Mouse (Mus musculus): ENCODE results near the gene Mefv.
"Not testable (repeated sequence)": the region's sequence is repeated elsewhere in the genome, so short reads cannot be mapped to it uniquely, and the experiment has no call there.

Gene Mefv

GRCm38 (mm10) chr16:3717980-3718379 lies at the start of gene Mefv:
TSS of gene Mefv (minus strand) at chr16:3718097.
- no peak for DNase-seq (ENCODE audit: extremely low read depth, low read depth)

GRCm38 (mm10) chr16:3748976-3749375 lies 31.1 kb upstream of the Mefv start:
- no peak for DNase-seq (ENCODE audit: extremely low read depth, low read depth)

- no peak for DNase-seq (ENCODE audit: extremely low read depth, low read depth)
Measured at GRCm38 (mm10) chr16:3745656-3746055, 27.8 kb upstream of the Mefv start.

- peak; percentile 19 for DNase-seq (ENCODE audit: extremely low read depth, low read depth)
Measured at GRCm38 (mm10) chr16:3744186-3744700, 26.3 kb upstream of the Mefv start.

- DNase-seq (ENCODE audit: extremely low read depth, low read depth), result peak; percentile 98
Measured at GRCm38 (mm10) chr16:3743503-3744185, 25.7 kb upstream of the Mefv start, which contains the start of gene Zfp263. TSS of gene Zfp263 (plus strand) at chr16:3744093.

- DNase-seq (ENCODE audit: extremely low read depth, low read depth), result no peak
Measured at GRCm38 (mm10) chr16:3742466-3742865, 24.6 kb upstream of the Mefv start.

- DNase-seq (ENCODE audit: extremely low read depth, low read depth), result no peak
Measured at GRCm38 (mm10) chr16:3733198-3733732, 15.4 kb upstream of the Mefv start.

GRCm38 (mm10) chr16:3732612-3733011 lies 14.7 kb upstream of the Mefv start:
- peak; percentile 79 for DNase-seq (ENCODE audit: extremely low read depth, low read depth)

GRCm38 (mm10) chr16:3727980-3728720 lies 10.3 kb upstream of the Mefv start:
- no peak for DNase-seq (ENCODE audit: extremely low read depth, low read depth)

- no peak for DNase-seq (ENCODE audit: extremely low read depth, low read depth)
Measured at GRCm38 (mm10) chr16:3723231-3723630, 5.3 kb upstream of the Mefv start.

GRCm38 (mm10) chr16:3714731-3715130 lies 3.2 kb downstream of the Mefv start:
- no peak for DNase-seq (ENCODE audit: extremely low read depth, low read depth)

GRCm38 (mm10) chr16:3706680-3707079 lies 11.2 kb downstream of the Mefv start:
- no peak for DNase-seq (ENCODE audit: extremely low read depth, low read depth)

GRCm38 (mm10) chr16:3700893-3701292 lies 17.0 kb downstream of the Mefv start:
- no peak for DNase-seq (ENCODE audit: extremely low read depth, low read depth)

- DNase-seq (ENCODE audit: extremely low read depth, low read depth), result no peak
Measured at GRCm38 (mm10) chr16:3699281-3699680, 18.6 kb downstream of the Mefv start.

GRCm38 (mm10) chr16:3689608-3690007 lies 28.3 kb downstream of the Mefv start:
- DNase-seq (ENCODE audit: extremely low read depth, low read depth), result not testable (repeated sequence)

All from MEL-GATA-1-ER (cell line).